Mouse (Mus musculus) heart, embryonic 12.5 days (tissue): ENCODE data around the gene Dync2li1. TPM values are rescaled to one million over a fixed set of nuclear protein-coding genes. Genes with fewer than 3 reads are reported as not detected.
A peak's percentile ranks its signal among the peaks of the same experiment; 100 is the strongest.

Experiments used
- ATAC-seq: fragments of 200-750 bp; cut with Nextera tagmentation; 2 replicates; pipeline ENCODE4 v1.8.0; 2017; ENCODE audit warnings: moderate TSS enrichment, moderate library complexity; ENCODE audit not compliant: insufficient number of reproducible peaks, low FRiP score
- H3K27ac ChIP-seq: fragments of 300-500 bp; sonication (generic); 2 replicates; pipeline ENCODE4 v1.5.1; 2016; ENCODE audit warnings: mild to moderate bottlenecking, moderate library complexity; ENCODE audit not compliant: poor library complexity, severe bottlenecking
- H3K27me3 ChIP-seq: fragments of 300-500 bp; sonication (generic); replicated peaks from 2 replicates; pipeline ENCODE4 v1.6.1; 2016; ENCODE audit warnings: mild to moderate bottlenecking, moderate library complexity
- H3K36me3 ChIP-seq: fragments of 300-500 bp; sonication (generic); 2 replicates; pipeline ENCODE4 v1.6.1; 2016; ENCODE audit warnings: mild to moderate bottlenecking, moderate library complexity
- H3K4me1 ChIP-seq: fragments of 300-500 bp; sonication (generic); replicated peaks from 2 replicates; pipeline ENCODE4 v1.6.1; 2016; ENCODE audit warnings: mild to moderate bottlenecking
- H3K4me2 ChIP-seq: fragments of 300-500 bp; sonication (generic); 2 replicates; pipeline ENCODE4 v1.6.1; 2016; ENCODE audit warnings: mild to moderate bottlenecking, moderate library complexity
- H3K4me3 ChIP-seq: fragments of 300-500 bp; sonication (generic); 2 replicates; pipeline ENCODE4 v1.5.1; 2016; ENCODE audit warnings: mild to moderate bottlenecking
- H3K9ac ChIP-seq: fragments of 300-500 bp; sonication (generic); 2 replicates; pipeline ENCODE4 v1.6.1; 2016; ENCODE audit warnings: mild to moderate bottlenecking, moderate library complexity
- H3K9me3 ChIP-seq: fragments of 300-500 bp; sonication (generic); replicated peaks from 2 replicates; pipeline ENCODE4 v1.6.1; 2016; ENCODE audit warnings: mild to moderate bottlenecking, moderate library complexity
- WGBS: fragments of 180-500 bp; shearing (Covaris S2); methylation state at CpG from one replicate; pipeline ENCODE4 v1.1.7; 2016; 5-methylcytosine and 5-hydroxymethylcytosine counted together
- polyA plus RNA-seq: library from polyadenylated mRNA; unstranded; fragments of >200 nt; fragmentation: Nextera tagmentation; extraction: Ambion mirVana; gene quantifications from 2 replicates; pipeline ENCODE4 v1.2.1, GENCODE M21; 2016

Dync2li1 gene
- polyA plus RNA-seq, 1 experiment from 2014 or later: 9.6 TPM

DNA sequence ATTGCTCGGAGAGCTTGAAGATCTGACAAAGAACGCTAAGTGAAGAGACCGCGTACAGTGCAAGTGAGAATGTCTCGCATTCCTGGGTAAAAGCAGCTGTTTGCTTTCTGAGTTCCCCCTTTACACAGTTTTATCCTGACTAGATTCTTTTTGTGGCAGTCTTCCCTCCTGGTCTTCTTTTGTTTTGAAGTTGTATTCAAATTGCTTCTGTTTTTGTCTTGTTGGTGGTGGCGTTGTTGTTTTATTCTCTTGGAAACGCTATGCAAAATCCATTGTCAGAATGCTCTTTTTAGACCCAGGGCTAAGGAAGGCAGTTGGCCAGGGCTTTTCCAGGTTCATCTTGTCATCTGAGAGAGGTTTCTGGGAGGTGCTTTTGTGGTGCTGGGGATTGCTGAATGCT is 29.8 kb upstream of the Dync2li1 start:
- Histone ChIP-seq H3K36me3 (0 out of 2 replicates have a peak, but pooled peaks cover 3% of the 10 kb centered on the region), H3K4me2 (no peak overlapping the region), H3K9ac (no peak overlapping the region), H3K4me3 (no peak overlapping the region), H3K9me3 (no peaks in the 10 kb centered on the region), H3K27me3 (no peaks in the 10 kb centered on the region), H3K4me1 (peaks cover 4% of the 10 kb centered on the region; the same call in 1 of the 2 replicates), H3K27ac (no peak overlapping the region)
- WGBS: 61% methylated on average over 7 of the region's 7 CpGs
- ATAC-seq: no peak

GRCm38 (mm10) chr17:84597859-84598258 is 28.4 kb upstream of the Dync2li1 start:
- H3K4me1 ChIP-seq: peaks cover 6% of the 10 kb centered on the region
- no peak overlapping the region for H3K9ac ChIP-seq
- H3K4me2 ChIP-seq: no peak overlapping the region
- H3K27ac ChIP-seq: no peak overlapping the region
- H3K4me3 ChIP-seq: no peak overlapping the region
- no peak for ATAC-seq
- H3K9me3 ChIP-seq: no peaks in the 10 kb centered on the region
- H3K27me3 ChIP-seq: no peaks in the 10 kb centered on the region
- 85% methylated on average over 12 of the region's 12 CpGs for WGBS
- no peaks in the 10 kb centered on the region for H3K36me3 ChIP-seq

GRCm38 (mm10) chr17:84598928-84599327 is 27.4 kb upstream of the Dync2li1 start:
- no peaks in the 10 kb centered on the region for H3K27me3 ChIP-seq
- no peaks in the 10 kb centered on the region for H3K36me3 ChIP-seq
- H3K4me1 ChIP-seq: peaks cover 10% of the 10 kb centered on the region
- H3K4me2 ChIP-seq: no peak overlapping the region
- no peaks in the 10 kb centered on the region for H3K9me3 ChIP-seq
- WGBS: 86% methylated on average over 7 of the region's 7 CpGs
- ATAC-seq: no peak
- no peak overlapping the region for H3K27ac ChIP-seq
- no peak overlapping the region for H3K4me3 ChIP-seq
- H3K9ac ChIP-seq: no peak overlapping the region

DNA sequence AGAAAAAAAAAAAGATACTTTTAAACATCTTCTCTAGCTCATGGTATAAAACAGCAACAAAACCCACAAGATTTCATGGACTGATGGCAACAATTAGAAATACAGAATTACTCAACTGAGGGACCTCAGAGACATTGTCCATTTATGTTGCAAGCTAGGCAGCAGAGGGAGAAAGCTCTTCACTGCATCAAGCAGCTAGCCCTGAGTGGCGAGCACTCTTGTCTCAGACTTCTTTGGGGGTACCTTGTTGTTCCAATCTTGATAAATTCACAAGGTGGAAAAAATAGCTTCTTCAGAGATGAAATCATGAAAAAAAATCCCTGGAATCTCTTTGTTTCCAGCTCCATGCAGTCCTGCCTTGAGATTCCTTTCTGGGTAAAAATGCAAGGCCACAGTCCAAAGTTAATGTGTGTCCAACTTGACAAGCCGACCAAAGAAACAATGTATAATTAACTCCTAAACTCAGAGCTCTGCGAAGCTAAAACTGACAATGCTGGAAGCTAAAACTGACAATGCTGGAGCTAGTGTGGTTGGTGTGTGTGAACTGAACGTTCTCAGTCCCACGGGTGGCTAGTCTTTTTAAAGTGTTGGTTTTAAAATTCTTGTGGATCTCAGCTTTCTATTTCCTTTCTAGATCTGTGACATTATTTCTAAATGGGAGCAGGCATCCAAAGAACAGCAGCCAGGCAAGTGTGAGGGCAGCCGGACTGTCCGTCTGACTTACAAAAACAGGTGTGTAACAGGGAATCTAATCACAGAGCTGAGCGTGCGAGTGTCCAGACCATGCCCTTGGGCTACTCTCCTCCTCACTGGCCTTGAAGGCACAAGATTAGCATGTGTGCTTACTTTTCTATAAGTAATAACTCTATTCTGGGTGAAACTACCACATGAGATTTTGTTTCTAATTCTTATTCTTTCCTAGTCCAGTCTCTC is 26.0 kb upstream of the Dync2li1 start:
- peaks cover 10% of the 10 kb centered on the region for H3K4me1 ChIP-seq
- ATAC-seq: no peak
- H3K9me3 ChIP-seq: no peaks in the 10 kb centered on the region
- no peaks in the 10 kb centered on the region for H3K36me3 ChIP-seq
- H3K4me2 ChIP-seq: no peak overlapping the region
- H3K27ac ChIP-seq: no peak overlapping the region
- no peak overlapping the region for H3K9ac ChIP-seq
- no peaks in the 10 kb centered on the region for H3K27me3 ChIP-seq
- 75% methylated on average over 9 of the region's 9 CpGs for WGBS
- no peak overlapping the region for H3K4me3 ChIP-seq

DNA sequence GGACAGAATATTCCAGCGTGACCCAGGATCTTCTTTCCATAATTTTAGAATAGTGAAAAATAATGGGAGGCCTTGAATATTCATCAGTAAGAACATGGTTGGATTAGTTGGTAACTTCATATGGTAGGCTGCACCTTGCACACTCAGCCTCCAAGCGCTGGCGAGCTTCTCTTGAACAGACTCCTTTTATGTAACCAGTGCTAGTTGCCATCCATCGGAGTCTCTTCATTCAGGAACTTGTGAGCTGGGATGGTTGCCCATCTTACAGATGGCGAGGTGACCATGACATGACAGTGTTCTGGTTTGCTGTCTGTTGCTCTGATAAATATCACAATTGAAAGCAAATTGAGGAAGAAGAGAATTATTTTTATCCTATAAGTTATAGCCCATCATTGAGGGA is 24.5 kb upstream of the Dync2li1 start:
- H3K9ac ChIP-seq: no peak overlapping the region
- no peaks in the 10 kb centered on the region for H3K9me3 ChIP-seq
- H3K4me1 ChIP-seq: peaks cover 6% of the 10 kb centered on the region
- no peaks in the 10 kb centered on the region for H3K36me3 ChIP-seq
- WGBS: 92% methylated on average over 5 of the region's 5 CpGs
- H3K27me3 ChIP-seq: no peaks in the 10 kb centered on the region
- no peak overlapping the region for H3K27ac ChIP-seq
- no peak overlapping the region for H3K4me3 ChIP-seq
- H3K4me2 ChIP-seq: no peak overlapping the region
- no peak for ATAC-seq

DNA sequence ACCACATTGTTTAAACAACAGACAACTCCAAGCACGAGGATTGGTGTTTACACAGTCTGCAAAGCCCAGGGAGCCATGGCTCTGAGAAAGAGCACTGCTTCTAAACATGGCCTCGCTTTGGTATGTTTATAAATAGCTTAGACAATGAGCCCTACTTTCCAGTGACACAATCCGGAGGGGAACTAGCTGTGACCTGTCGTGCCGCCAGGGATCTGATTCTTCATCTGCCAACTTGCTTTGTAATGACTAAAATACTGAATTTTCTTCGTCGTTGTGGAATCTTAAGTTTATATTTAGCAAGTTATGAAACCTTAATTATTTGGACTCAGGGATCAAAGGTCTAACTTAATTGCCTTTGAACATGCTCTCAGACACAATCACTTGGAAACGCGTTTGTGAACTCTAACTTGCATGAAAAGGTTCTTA is 23.1 kb upstream of the Dync2li1 start:
- no peak overlapping the region for H3K4me3 ChIP-seq
- no peak for ATAC-seq
- H3K36me3 ChIP-seq: no peaks in the 10 kb centered on the region
- no peak overlapping the region for H3K27ac ChIP-seq
- H3K4me1 ChIP-seq: peaks cover 6% of the 10 kb centered on the region
- WGBS: 47% methylated on average over 9 of the region's 9 CpGs
- no peaks in the 10 kb centered on the region for H3K9me3 ChIP-seq
- no peaks in the 10 kb centered on the region for H3K27me3 ChIP-seq
- H3K9ac ChIP-seq: no peak overlapping the region
- H3K4me2 ChIP-seq: no peak overlapping the region

DNA sequence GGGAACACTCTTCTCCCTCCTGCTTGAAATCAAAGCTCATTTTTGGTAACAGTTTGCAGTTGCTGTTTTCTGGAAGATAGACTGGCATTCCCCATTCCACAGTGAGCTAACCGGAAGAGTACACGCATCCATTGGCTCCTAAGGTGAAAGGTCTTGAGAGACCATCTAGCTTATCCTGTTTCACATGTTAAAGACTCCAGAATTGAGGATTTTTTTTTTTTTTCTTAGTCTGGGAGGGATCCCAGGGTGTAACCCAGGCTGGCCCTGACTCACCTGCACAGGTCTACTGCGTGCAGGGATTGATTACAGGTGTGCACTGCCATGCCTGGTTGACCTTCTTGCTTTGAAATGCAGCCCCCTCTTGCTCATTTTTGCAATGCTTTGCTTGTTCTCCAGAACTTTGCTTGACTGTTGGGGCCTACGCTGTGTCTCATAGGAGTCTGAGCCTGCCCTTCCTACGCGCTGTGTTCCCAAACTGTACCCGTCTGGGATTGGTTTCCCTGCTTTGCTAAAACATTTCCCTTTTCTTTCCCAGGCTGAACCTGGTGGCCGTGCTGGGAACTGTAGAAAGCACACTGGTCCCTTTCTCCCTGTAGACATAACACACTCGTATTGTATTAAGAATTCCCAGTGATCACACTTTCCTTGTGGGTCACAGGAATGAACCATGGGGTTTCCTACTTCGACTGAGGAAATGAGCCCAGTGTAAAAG is 22.4 kb upstream of the Dync2li1 start:
- no peak overlapping the region for H3K4me3 ChIP-seq
- WGBS: 84% methylated on average over 10 of the region's 10 CpGs
- no peak for ATAC-seq
- peaks cover 6% of the 10 kb centered on the region for H3K4me1 ChIP-seq
- no peaks in the 10 kb centered on the region for H3K36me3 ChIP-seq
- no peak overlapping the region for H3K27ac ChIP-seq
- H3K9ac ChIP-seq: no peak overlapping the region
- H3K4me2 ChIP-seq: no peak overlapping the region
- no peaks in the 10 kb centered on the region for H3K9me3 ChIP-seq
- no peaks in the 10 kb centered on the region for H3K27me3 ChIP-seq

GRCm38 (mm10) chr17:84606976-84607375 is 19.3 kb upstream of the Dync2li1 start:
- Histone ChIP-seq H3K9me3 (no peaks in the 10 kb centered on the region), H3K27me3 (no peaks in the 10 kb centered on the region), H3K4me3 (no peak overlapping the region), H3K4me2 (peak overlapping the region; percentile 22; the same call in 1 of the 2 replicates), H3K36me3 (no peaks in the 10 kb centered on the region), H3K9ac (0 out of 2 replicates have a peak overlapping the region, but pooled peaks have one; percentile 24), H3K27ac (no peak overlapping the region), H3K4me1 (peaks cover 6% of the 10 kb centered on the region)
- no peak for ATAC-seq
- 34% methylated on average over 13 of the region's 13 CpGs for WGBS

GRCm38 (mm10) chr17:84607617-84608016 is 18.7 kb upstream of the Dync2li1 start:
- ATAC-seq: no peak
- Histone ChIP-seq H3K9ac (no peak overlapping the region), H3K4me3 (no peak overlapping the region), H3K27me3 (no peaks in the 10 kb centered on the region), H3K9me3 (no peaks in the 10 kb centered on the region), H3K27ac (no peak overlapping the region), H3K4me1 (peaks cover 6% of the 10 kb centered on the region), H3K36me3 (no peaks in the 10 kb centered on the region), H3K4me2 (no peak overlapping the region)
- 55% methylated on average over 5 of the region's 5 CpGs for WGBS

DNA sequence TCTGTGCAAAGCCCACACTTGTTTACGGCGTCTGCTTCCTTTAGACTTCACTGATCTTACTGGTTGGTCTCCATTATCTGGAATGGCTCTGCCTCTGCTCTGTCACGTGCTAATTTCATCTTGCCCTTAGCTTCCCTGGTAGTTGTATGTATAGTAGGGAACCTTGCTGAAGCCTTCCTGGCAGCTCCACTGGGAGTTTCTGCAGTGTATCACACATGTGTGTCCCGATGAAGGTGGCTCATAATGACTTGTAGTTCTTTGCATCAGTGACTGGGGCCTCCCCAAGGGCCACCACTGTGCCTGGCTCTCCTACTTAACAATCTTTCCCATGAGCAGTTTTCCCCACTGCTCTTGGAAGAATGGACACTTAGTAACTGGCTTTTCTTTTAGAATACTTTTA is 17.7 kb upstream of the Dync2li1 start:
- 74% methylated on average over 4 of the region's 4 CpGs for WGBS
- H3K36me3 ChIP-seq: peaks cover 7% of the 10 kb centered on the region
- no peak for ATAC-seq

GRCm38 (mm10) chr17:84611500-84611899 is 14.8 kb upstream of the Dync2li1 start:
- no peak for ATAC-seq
- H3K4me1 ChIP-seq: no peaks in the 10 kb centered on the region
- no peak overlapping the region for H3K4me2 ChIP-seq
- H3K9ac ChIP-seq: no peak overlapping the region
- H3K9me3 ChIP-seq: peaks cover 8% of the 10 kb centered on the region; the same call in 1 of the 2 replicates
- no peak overlapping the region for H3K27ac ChIP-seq
- H3K27me3 ChIP-seq: no peaks in the 10 kb centered on the region
- WGBS: 81% methylated on average over 9 of the region's 9 CpGs
- peaks cover 16% of the 10 kb centered on the region for H3K36me3 ChIP-seq
- H3K4me3 ChIP-seq: no peak overlapping the region

More for the DNA sequence above, 17.7 kb upstream of the Dync2li1 start:
- Histone ChIP-seq H3K9me3 (peaks cover 2% of the 10 kb centered on the region; the same call in 1 of the 2 replicates), H3K4me3 (no peak overlapping the region), H3K27me3 (no peaks in the 10 kb centered on the region), H3K9ac (no peak overlapping the region), H3K4me2 (no peak overlapping the region), H3K4me1 (no peaks in the 10 kb centered on the region), H3K27ac (no peak overlapping the region)
